Mouse (Mus musculus) forebrain, embryonic 12.5 days (tissue): Measurements from ENCODE around the gene Zdhhc22. TPM values are rescaled to one million over a fixed set of nuclear protein-coding genes. Genes with fewer than 3 reads are reported as not detected.
A peak's percentile ranks its signal among the peaks of the same experiment; 100 is the strongest.

ENCODE experiments used
- ATAC-seq: fragments of 200-750 bp; cut with Nextera tagmentation; 2 replicates; pipeline ENCODE4 v1.8.0; 2017; ENCODE audit warnings: moderate TSS enrichment; ENCODE audit not compliant: low FRiP score
- H3K27ac ChIP-seq: fragments of 300-500 bp; sonication (generic); 2 replicates; pipeline ENCODE4 v1.5.1; 2016; ENCODE audit warnings: mild to moderate bottlenecking
- H3K27me3 ChIP-seq: fragments of 300-500 bp; sonication (generic); 2 replicates; pipeline ENCODE4 v1.6.1; 2016; ENCODE audit warnings: mild to moderate bottlenecking
- H3K36me3 ChIP-seq: fragments of 300-500 bp; sonication (generic); replicated peaks from 2 replicates; pipeline ENCODE4 v1.6.1; 2016; ENCODE audit warnings: mild to moderate bottlenecking
- H3K4me1 ChIP-seq: fragments of 300-500 bp; sonication (generic); 2 replicates; pipeline ENCODE4 v1.6.1; 2016
- H3K4me2 ChIP-seq: fragments of 300-500 bp; sonication (generic); 2 replicates; pipeline ENCODE4 v1.6.1; 2016; ENCODE audit warnings: mild to moderate bottlenecking, moderate library complexity
- H3K4me3 ChIP-seq: fragments of 300-500 bp; sonication (generic); replicated peaks from 2 replicates; pipeline ENCODE4 v1.5.1; 2016; ENCODE audit warnings: mild to moderate bottlenecking
- H3K9ac ChIP-seq: fragments of 300-500 bp; sonication (generic); 2 replicates; pipeline ENCODE4 v1.6.1; 2016; ENCODE audit warnings: mild to moderate bottlenecking
- H3K9me3 ChIP-seq: fragments of 300-500 bp; sonication (generic); 2 replicates; pipeline ENCODE4 v1.6.1; 2016
- WGBS: fragments of 180-500 bp; shearing (Covaris S2); methylation state at CpG from one replicate; pipeline ENCODE4 v1.1.7; 2016; 5-methylcytosine and 5-hydroxymethylcytosine counted together
- polyA plus RNA-seq: library from polyadenylated mRNA; unstranded; fragments of >200 nt; fragmentation: Nextera tagmentation; extraction: Ambion mirVana; gene quantifications from 2 replicates; pipeline ENCODE4 v1.2.1, GENCODE M21; 2016

Zdhhc22 gene
- polyA plus RNA-seq, 1 experiment from 2014 or later = 1.1 TPM

DNA sequence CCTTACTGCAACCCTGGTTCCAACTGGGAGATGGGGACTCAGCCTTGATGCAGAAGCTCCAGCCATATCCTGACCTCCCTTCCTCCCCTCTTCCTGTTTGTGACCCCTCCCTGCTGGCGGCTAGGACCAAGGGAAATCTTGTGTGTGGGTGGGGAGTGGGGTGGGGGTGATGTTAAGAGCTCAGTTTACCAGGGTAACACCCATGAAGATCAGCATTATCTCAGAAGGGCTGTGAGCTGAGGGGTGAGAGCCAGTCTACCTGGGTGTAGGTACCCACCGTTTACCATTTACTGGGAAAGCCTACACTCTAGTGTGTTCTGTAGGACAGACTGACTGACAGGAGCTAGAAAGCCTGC, 503 bp upstream of the Zdhhc22 start:
- Histone ChIP-seq H3K36me3 (no peaks in the 10 kb centered on the region), H3K9ac (peak overlapping the region; percentile 68; the same call in 1 of the 2 replicates), H3K4me3 (peak overlapping the region; percentile 54), H3K4me1 (peaks cover 34% of the 10 kb centered on the region), H3K27ac (no peak overlapping the region), H3K4me2 (peak overlapping the region; percentile 96), H3K27me3 (peaks cover 88% of the 10 kb centered on the region), H3K9me3 (no peaks in the 10 kb centered on the region)
- WGBS = 49% methylated on average over 2 of the region's 2 CpGs
- ATAC-seq = no peak; the same call in 1 of the 2 replicates

DNA sequence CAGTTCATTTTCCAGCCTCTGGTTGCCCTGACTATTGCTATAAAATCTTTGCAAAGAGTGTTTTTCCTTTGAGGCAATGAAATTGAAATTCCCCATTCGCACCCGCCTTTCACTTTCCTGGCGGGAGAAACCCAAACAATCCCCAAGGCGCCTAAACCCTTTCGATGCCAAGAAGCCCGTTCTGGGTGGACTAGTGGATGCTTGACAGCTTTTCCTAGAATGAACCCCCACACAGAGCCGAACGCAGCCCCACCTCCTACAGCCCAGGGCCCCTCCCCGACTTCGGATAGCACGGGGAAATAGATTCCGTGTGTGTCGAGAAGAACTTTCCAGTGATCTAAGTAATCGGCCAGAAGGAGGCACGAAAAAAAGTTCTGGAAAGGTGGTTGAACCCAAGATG, 852 bp downstream of the Zdhhc22 start:
- peak overlapping the region; percentile 68 for H3K9ac ChIP-seq
- peak overlapping the region; percentile 96 for H3K4me2 ChIP-seq
- 4% methylated on average over 15 of the region's 15 CpGs for WGBS

DNA sequence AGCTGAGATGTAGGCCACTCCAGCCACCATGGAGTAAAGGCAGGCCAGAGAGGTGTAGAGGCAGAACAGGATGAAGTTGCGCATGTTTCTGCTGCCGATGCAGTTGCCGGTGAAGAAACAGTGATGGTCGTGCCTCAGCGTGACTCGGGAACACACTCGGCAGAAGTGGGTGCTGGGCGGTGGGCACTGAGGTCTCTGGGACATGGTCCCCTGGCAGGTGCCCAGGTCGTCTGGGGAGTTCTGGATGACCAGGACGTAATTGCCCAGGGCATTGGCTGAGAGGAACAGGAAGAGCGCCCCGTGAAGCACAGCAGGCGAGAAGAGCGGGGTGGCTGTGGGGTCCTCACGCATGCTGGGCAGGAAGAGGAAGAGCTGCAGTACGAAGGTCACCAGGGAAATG, 2.0 kb downstream of the Zdhhc22 start:
- no peak overlapping the region for H3K4me2 ChIP-seq
- H3K4me3 ChIP-seq = no peak overlapping the region
- WGBS = 57% methylated on average over 16 of the region's 16 CpGs
- H3K9ac ChIP-seq = no peak overlapping the region
- no peaks in the 10 kb centered on the region for H3K9me3 ChIP-seq
- H3K4me1 ChIP-seq = peaks cover 38% of the 10 kb centered on the region
- no peak overlapping the region for H3K27ac ChIP-seq
- no peak for ATAC-seq
- peaks cover 99% of the 10 kb centered on the region for H3K27me3 ChIP-seq
- H3K36me3 ChIP-seq = no peaks in the 10 kb centered on the region

More for the DNA sequence above, 852 bp downstream of the Zdhhc22 start:
- Histone ChIP-seq H3K4me1 (peaks cover 30% of the 10 kb centered on the region), H3K4me3 (peak overlapping the region; percentile 54), H3K27ac (no peak overlapping the region), H3K27me3 (peaks cover 99% of the 10 kb centered on the region), H3K9me3 (no peaks in the 10 kb centered on the region), H3K36me3 (no peaks in the 10 kb centered on the region)
- ATAC-seq = no peak; the same call in 1 of the 2 replicates

DNA sequence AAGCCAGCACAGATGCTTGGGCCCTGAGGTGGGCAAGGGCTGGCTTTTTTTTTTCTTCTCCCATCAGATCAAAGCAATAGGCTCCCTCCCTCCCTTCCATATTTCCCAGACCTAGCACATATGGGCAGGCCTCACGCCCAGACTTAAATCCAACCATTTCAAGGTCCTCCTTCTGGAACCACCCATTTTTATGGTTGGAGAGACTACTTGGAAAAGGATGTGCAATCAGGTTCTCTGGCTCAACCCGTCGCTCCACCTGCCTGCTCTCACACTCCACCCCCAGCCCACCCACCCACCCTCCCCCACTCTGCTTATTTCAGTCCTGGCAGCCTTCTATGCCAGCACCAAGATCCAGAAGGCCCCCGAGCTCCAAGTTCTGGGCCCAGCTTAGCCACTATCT, 3.7 kb downstream of the Zdhhc22 start:
- H3K9me3 ChIP-seq = no peaks in the 10 kb centered on the region
- H3K27me3 ChIP-seq = peaks cover 97% of the 10 kb centered on the region
- H3K27ac ChIP-seq = no peak overlapping the region
- no peaks in the 10 kb centered on the region for H3K36me3 ChIP-seq
- no peak overlapping the region for H3K9ac ChIP-seq
- WGBS = 83% methylated on average over 4 of the region's 4 CpGs
- H3K4me2 ChIP-seq = no peak overlapping the region
- no peak for ATAC-seq
- peaks cover 31% of the 10 kb centered on the region for H3K4me1 ChIP-seq
- no peak overlapping the region for H3K4me3 ChIP-seq

DNA sequence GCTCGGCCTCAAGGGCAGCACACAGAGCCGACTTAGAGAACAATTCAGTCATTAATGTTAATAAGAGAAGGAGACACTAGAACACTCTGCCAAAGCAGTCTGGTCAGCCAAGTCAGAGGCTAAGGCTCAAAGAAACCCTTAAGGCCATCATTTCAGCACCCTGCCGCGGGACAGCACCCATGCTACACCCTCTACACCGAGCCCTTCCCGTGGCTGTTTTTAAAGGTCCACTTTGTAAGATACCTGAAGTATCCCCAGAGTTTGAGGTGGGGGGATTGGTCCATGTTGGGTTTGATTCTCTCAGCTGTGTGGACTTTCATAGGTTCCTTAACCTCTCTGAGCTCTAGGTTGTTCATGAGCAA, 6.1 kb downstream of the Zdhhc22 start:
- Histone ChIP-seq H3K27ac (no peak overlapping the region), H3K9me3 (no peaks in the 10 kb centered on the region), H3K4me2 (peak overlapping the region; percentile 47), H3K4me1 (peaks cover 16% of the 10 kb centered on the region), H3K36me3 (no peaks in the 10 kb centered on the region), H3K9ac (no peak overlapping the region), H3K4me3 (no peak overlapping the region), H3K27me3 (peaks cover 93% of the 10 kb centered on the region)
- 5% methylated on average over 6 of the region's 6 CpGs for WGBS
- ATAC-seq = no peak

DNA sequence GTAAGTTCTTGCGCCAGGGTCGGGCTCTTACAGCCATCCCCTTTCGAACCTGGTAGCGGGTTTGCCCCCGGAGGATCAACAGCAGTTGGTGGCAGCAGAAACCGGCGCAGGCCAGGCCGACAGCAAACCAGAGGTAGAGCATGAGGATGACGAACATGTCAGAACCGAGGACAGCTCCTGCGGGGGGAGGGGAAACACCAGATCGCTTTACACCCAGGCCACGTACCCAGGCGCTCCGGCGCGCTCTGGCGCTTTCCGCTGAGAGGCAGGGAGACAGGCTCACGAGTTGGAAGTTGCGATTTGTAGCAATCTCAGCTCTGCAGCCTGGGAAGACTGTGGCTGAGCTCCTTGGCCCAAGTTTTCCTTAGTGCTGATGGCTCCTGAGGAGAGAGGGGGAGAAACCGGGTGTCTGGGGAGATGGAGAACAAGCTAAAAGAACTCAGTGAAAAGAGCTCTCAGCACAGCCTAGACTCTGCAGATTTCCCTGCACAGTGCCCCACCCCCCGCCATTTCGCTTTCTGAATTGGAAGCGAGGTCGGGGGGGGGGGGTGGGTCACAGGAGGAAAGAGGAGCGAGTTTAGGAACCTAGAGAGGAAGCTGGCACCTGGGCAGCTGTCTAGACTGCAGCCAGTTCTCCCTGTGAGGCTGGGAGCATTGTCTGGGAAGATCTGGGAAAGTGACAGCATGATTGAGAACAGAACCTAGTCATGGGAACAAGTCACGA, 6.6 kb downstream of the Zdhhc22 start:
- Histone ChIP-seq H3K9me3 (no peaks in the 10 kb centered on the region), H3K36me3 (no peaks in the 10 kb centered on the region), H3K4me2 (peak overlapping the region; percentile 47), H3K27ac (no peak overlapping the region), H3K27me3 (peaks cover 93% of the 10 kb centered on the region), H3K4me3 (peak overlapping the region; percentile 13), H3K9ac (peak overlapping the region; percentile 29; the same call in 1 of the 2 replicates), H3K4me1 (peaks cover 13% of the 10 kb centered on the region)
- peak; percentile 68 for ATAC-seq
- 1% methylated on average over 28 of the region's 28 CpGs for WGBS

GRCm38 (mm10) chr12:86981180-86981579, 9.1 kb downstream of the Zdhhc22 start:
- Histone ChIP-seq H3K4me3 (no peak overlapping the region), H3K36me3 (no peaks in the 10 kb centered on the region), H3K27ac (no peak overlapping the region), H3K9ac (no peak overlapping the region), H3K9me3 (no peaks in the 10 kb centered on the region), H3K4me1 (peaks cover 19% of the 10 kb centered on the region), H3K27me3 (peaks cover 82% of the 10 kb centered on the region), H3K4me2 (no peak overlapping the region)
- WGBS = 27% methylated on average over 9 of the region's 9 CpGs
- no peak for ATAC-seq

- Histone ChIP-seq H3K27me3 (peaks cover 58% of the 10 kb centered on the region), H3K4me2 (peak overlapping the region; percentile 11; the same call in 1 of the 2 replicates)
- no peak for ATAC-seq
Observed at GRCm38 (mm10) chr12:86977833-86978232, 12.4 kb downstream of the Zdhhc22 start.

GRCm38 (mm10) chr12:86976511-86977168, 13.6 kb downstream of the Zdhhc22 start:
- no peaks in the 10 kb centered on the region for H3K9me3 ChIP-seq
- H3K9ac ChIP-seq = no peak overlapping the region
- H3K4me1 ChIP-seq = peaks cover 39% of the 10 kb centered on the region
- no peak for ATAC-seq
- H3K36me3 ChIP-seq = no peaks in the 10 kb centered on the region
- H3K4me2 ChIP-seq = no peak overlapping the region
- no peak overlapping the region for H3K4me3 ChIP-seq
- H3K27ac ChIP-seq = no peak overlapping the region
- H3K27me3 ChIP-seq = peaks cover 48% of the 10 kb centered on the region
- 62% methylated on average over 6 of the region's 6 CpGs for WGBS

More at GRCm38 (mm10) chr12:86977833-86978232, 12.4 kb downstream of the Zdhhc22 start:
- Histone ChIP-seq H3K4me3 (no peak overlapping the region), H3K9ac (no peak overlapping the region), H3K4me1 (peaks cover 37% of the 10 kb centered on the region), H3K27ac (no peak overlapping the region; the same call in 1 of the 2 replicates), H3K9me3 (no peaks in the 10 kb centered on the region), H3K36me3 (no peaks in the 10 kb centered on the region)
- WGBS = 32% methylated on average over 15 of the region's 15 CpGs

GRCm38 (mm10) chr12:86975761-86976160, 14.5 kb downstream of the Zdhhc22 start:
- no peak for ATAC-seq
- WGBS = 38% methylated on average over 10 of the region's 10 CpGs
- Histone ChIP-seq H3K9me3 (no peaks in the 10 kb centered on the region), H3K27me3 (peaks cover 39% of the 10 kb centered on the region), H3K36me3 (no peaks in the 10 kb centered on the region), H3K4me1 (peaks cover 39% of the 10 kb centered on the region), H3K27ac (no peak overlapping the region), H3K9ac (no peak overlapping the region), H3K4me2 (no peak overlapping the region), H3K4me3 (no peak overlapping the region)

DNA sequence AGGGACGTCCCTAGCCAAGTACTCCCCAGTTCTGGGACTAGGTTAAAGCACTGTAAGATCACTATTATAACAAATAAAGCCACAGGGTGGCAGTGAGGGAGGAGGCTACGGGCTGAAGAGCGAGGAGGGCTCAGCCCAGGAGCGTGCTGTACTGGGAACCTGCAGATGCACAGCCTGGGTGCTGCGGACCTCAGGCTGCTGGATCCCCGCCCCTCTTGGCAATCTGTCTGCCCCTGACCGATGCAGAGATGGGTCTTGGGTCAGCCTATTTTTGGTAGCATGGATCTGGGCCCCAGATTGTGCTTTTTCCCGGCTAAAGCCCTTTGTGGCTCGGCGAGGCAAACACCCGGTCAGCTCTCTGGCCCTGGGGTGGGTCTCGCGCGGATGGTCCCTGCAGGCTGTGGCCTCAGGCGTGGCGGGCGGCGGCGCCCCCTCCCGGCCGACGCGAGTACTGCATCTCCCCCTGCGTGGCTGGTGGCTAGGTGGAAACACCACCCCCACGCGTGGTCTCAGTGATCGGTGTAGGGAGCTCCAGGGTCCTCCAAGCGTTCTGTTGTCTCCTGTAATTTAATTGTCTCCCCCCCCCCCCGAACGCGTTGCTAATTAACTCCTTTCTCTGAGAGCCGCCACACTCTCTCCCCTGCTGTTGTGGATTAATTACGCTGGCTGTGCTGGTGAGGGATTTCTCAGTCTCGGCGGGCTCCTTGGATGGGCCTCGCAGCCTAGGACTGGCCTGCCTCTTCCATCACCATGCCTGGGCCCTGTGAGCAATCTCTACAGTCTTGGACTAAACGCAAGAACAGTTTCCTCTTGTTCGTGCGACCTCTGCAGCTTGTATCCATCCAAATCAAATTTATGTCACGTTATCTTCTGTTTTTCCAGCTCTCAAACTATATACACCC, 15.6 kb downstream of the Zdhhc22 start:
- peak overlapping the region; percentile 78 for H3K27ac ChIP-seq

DNA sequence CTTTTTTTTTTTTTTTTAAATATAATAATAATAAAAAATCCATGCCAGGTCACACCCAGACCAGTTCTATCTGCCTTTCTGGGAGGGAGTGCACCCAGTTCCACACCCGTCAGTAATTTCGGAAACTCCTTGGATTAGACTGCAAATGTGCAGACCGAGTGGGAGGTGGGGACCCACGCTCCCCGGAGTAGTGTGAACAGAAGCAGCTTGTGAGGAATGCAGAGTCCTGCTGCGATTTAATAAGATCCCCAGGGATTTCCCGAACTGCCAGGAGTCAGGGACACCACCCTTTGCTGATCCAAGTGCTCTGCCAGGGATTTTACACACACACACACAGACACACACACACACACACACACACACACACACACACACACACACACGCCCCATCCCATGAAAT, 16.5 kb downstream of the Zdhhc22 start:
- Histone ChIP-seq H3K4me2 (peak overlapping the region; percentile 64), H3K4me3 (no peak overlapping the region), H3K27ac (peak overlapping the region; percentile 78), H3K36me3 (no peaks in the 10 kb centered on the region), H3K9me3 (no peaks in the 10 kb centered on the region), H3K27me3 (peaks cover 23% of the 10 kb centered on the region), H3K4me1 (peaks cover 43% of the 10 kb centered on the region), H3K9ac (no peak overlapping the region)
- 29% methylated on average over 8 of the region's 8 CpGs for WGBS
- ATAC-seq = no peak

More for the DNA sequence above, 15.6 kb downstream of the Zdhhc22 start:
- peak overlapping the region; percentile 46 for H3K9ac ChIP-seq
- H3K4me2 ChIP-seq = peak overlapping the region; percentile 64
- peaks cover 39% of the 10 kb centered on the region for H3K4me1 ChIP-seq
- H3K4me3 ChIP-seq = peak overlapping the region; percentile 29
- ATAC-seq = peak; percentile 78
- H3K27me3 ChIP-seq = peaks cover 28% of the 10 kb centered on the region
- no peaks in the 10 kb centered on the region for H3K9me3 ChIP-seq
- no peaks in the 10 kb centered on the region for H3K36me3 ChIP-seq
- 4% methylated on average over 40 of the region's 40 CpGs for WGBS
